Mouse (Mus musculus) urinary bladder, postnatal 25 days (tissue): ENCODE data around the gene Sh2d6.

Experiments
- DNase-seq: peaks from one replicate; pipeline ENCODE4 v3.0.0; 2022; ENCODE audit warnings: low spot score

Gene Sh2d6

DNA sequence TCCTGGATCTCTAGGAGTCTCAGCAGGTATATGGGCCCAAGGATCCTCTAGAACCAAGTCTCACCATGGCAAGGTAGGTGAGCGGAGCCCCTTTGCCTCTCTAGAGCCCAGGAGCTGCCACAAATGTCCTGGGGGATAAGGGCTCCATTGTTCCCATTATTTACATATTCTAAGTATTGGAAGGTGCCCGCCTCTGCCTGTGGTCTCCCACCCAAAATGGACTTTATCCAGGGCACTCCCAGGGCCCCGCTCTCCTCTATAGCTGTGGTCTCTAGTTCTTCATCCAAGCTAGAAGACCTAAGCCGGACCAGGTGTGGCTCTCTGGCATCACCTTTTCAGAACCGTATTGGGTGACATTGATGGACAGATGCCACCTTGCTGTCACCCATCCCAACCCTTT, at the start of gene Sh2d6:
Sh2d6 (minus strand) TSS at position 101 of the 400 bp plus-strand sequence.
- no peak for DNase-seq

DNA sequence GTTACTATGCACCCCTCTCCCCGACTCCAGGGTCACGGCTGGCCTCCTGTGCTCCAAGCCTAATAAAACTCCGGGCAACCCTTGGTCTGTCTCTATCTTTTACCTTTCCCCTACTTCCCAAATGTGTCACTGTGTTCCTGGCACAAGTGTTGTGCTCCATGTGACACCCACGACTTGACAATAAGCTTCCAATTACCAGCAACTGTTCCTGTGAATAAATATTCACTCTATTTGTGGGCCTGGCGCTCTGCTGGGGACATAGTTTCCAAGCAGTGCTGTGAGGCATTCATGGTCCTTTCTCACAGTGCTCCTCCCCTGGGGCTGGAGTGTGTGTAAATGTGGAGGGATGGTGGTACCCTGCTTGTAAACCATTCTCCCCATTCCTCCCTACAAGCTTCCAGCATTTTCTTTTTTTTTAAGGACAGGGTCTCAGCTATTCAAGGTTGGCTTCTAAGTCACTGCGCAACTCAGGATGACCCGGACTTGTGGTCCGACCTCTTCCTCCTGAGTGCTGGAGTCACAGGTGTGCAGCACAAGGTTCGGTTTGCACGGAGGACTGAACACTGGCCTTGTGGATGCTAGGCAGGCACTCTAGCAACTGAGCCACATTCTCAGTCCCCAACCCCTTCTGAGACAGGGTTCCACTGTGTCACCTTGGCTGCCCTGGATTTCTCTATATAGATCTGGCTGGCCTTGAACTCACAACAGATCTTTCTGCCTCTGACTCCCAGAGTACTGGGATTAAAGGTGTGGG, 49.3 kb upstream of the Sh2d6 start:
- no peak for DNase-seq

DNA sequence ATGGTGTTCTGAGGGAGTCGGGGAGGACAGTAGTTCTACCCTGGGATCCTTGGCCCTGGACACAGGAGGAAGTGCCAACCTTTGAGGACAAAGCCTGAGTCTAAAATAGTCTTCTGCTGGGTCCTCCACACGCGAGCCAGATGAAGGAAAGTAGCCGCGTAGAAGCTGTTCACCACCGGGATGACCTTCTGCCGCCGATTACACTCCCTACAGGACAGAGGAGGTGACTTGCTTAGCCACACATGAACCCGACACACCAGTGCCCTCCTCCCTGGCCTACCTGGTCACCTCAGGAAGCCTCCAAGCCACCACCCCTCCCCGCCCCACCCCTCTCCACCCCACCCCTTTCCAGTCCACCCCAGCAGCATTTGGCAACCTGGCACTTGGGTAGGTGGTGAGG, 47.2 kb upstream of the Sh2d6 start:
- no peak for DNase-seq

DNA sequence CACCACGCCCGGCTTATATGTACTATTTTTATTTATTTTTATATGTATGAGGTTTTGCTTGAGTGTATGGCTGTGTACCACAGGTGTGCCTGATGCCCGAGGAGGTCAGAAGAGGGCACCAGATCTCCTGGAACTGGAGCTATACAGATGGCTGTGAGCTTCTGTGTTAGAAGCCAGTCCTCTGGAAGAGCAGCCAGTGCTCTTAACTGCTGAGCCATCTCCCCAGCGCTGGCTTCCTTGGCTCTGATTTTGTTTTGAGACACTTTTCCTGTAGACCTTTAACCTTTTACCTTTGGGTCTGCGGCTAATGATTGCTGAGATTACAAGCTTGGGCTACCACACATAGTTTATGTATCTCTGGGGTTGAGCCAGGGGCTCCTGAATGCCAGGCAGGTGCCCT, 46.0 kb upstream of the Sh2d6 start:
- DNase-seq, result no peak

DNA sequence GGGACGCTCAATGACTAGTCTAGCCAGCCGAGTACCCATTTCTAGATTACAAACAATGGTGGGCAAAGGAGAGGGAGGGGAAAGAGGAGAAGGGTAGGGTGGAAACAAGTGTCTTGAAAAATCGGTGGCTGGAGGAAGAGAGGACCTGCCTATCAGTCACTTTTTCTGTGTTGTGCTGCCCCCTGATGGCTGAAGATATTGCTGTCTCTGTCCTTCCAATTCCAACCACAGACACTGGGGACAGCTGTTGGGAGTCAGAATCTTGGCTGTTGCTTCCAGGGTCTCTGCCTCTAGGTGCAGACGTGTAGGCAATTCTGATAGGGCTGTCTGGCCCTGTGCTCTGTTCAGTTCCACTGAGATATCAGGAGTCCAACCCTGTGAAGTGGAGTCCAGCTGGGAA, 44.5 kb upstream of the Sh2d6 start:
- peak; percentile 85 for DNase-seq

DNA sequence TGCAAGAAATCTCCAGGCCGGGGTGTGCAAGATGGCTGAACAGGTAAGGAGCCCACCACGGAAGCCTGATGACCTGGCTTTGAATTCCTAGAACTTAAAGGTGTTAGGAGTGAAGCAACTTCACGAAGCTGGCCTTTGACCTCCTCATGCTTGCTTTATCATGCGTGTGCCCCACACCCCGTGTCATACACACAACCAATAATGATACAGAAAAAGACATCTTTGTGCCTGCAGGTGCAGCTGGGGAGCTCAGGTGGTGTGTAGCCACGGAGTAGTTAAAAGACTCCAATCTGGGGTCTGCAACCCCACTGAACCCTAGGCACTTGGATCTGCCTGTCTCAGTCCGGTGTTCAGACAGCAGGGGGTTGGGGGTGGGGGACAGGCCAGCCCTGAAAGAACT, 44.0 kb upstream of the Sh2d6 start:
- DNase-seq, result no peak

DNA sequence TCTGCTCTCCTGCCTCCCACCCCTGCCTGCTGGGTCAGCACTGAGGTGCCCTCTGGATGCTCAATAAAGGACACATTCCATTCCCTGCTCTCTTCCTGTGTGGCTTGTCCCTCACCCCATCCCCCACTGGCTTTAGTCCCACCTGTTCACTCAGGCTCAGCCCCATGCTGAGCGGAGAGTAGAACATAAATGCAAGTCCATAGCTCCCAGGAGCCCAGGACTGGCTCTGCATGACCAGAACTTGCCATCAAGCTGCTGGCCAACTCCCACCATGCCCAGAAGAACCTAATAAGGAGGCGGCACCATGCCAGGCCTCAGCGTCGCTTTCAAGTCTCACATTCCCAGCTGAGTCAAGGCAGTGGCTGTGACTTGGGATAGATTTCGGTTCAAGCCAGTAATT, 41.4 kb upstream of the Sh2d6 start:
- DNase-seq, result no peak

DNA sequence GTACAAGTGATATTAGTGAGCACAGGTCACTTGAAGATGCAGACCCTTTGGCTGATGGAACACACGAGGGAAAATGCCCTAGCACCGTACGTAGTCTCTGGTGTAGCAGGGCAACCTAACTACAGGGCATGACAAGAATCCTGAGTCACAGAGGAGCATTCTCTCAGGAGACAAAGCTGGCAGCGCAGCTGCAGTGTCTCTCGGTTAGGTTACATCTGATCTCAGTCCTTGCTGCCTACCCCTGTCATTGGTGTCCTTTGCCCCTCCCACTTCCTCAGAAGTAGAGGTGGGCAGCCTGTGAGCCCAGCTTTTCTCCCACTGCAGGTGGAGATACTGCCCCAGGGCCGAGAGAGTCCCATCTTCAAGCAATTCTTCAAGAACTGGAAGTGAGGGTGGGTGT, 41.0 kb upstream of the Sh2d6 start:
- no peak for DNase-seq

DNA sequence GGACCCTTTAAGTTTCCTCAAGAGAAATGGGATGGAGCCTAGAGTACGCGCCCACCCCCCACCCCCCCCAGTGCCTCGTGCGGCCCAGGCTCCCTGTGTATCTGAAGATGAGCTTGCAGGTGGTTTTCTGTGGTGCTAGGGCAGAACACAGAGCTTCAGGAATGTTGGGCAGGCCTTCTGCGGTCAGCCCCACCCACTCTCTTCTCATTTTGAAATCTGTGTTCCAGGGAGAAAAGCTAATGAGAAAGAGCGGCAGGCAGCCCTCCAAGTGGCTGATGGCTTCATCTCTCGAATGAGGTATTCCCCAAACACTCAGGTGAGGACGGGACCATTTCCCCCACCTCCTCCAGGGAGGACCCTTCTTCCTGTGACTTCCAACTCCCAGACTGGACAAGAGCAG, 39.3 kb upstream of the Sh2d6 start:
- no peak for DNase-seq

DNA sequence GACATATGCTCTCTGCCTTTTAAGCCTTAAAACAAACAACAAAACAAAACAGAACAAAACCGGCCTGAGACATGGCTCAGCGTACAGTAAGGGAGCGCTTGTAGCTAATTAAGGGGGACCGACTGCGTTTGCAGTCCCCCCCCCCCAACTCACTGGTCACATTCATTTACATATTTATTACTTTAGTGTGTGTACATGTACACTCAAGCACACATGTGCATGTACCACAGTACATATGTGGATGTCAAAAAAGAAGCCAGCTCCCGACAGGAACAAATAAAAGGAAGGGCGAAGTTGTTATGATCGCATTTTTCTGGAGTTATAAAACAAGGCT, 31.5 kb upstream of the Sh2d6 start:
- DNase-seq, result no peak

DNA sequence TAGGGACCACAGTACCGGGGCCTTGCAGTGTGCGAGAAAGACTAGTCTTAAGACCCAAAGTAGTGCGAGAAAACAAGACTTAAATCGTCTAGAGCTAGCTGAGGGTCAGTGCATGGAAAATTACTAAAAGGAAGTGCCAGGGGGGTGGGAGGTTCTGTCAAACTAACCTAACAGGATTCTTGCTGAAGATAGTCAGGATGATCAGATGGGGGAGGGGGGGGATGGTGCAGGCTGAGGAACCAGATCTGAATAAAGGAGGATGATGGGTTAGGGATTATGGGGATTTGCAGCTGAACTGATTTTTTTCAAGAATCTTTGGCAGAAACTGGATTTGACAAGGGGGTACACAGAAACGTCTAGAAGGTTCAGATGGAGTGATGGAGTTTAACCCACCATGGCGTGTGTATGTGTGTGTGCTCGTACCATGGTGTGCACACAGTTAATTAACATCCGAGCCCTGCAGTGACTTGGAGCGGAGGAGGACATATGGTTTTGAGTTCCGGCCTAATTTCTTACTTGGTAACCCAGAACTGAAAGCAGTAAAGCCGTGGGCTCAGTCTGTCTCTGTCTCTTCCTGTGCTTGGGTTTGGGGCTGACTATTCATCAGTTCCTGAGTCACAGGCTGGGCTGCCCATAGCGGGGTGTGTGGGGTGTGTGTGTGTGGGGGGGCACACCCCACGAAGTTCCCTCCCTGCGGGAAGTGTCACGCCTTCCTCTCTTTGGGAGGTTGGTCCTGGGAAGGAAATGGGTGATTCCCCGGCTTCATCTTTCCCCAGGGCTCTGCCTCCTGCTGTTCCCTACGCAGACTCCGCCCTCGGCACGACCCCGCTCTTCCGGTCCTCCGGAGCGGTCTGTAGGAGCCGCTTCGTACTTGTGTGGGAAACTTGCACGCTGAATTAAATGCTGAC, 30.9 kb upstream of the Sh2d6 start:
- DNase-seq, result peak; percentile 48

DNA sequence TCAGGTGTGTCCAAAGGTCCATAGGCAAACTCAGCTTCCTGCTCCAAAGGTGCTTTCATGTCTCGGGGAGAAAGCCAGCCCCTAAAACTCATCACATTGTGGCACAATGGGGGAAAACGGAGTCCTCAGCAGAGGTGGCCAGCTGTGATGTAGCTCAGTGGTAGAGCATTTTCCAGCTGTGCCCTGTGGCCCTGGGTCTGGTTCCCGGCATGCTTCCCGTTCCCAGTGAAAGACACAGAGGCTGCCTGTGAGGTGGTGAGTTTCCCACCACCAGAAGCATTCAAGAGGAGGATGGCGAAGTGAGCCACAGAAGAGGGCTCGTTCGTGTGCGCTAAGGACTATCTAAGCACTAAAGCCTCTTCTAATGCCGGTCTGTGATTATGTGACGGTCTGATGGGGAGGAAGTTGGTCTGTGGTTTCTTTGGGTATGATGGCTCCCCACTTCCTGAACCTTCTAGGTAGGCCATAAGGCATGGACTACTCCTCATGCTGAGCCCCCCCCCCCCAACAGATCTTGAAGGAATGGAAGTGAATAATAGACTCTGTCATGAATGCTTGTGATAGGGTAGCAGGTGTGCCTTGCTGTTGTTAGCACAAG, 29.1 kb upstream of the Sh2d6 start:
- no peak for DNase-seq

DNA sequence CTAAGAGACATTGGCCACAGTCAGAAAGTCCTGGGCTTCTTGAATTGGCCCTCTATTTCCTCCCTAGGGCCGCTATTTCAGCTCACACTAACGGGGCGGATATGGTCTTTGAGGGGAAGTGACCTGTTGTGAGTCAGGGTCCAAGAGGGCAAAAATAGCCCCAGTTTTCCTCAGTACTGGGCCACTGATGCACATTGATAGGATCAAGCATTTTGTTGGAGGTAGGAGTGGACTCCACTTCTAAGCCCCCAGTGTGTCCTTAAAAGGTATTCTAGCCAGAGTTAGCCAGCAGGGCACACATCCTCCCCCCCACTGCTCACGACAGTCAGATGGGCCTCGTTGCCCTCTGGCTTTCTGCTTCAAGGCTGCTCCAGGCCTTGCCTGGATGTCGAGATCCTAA, 28.5 kb upstream of the Sh2d6 start:
- no peak for DNase-seq

DNA sequence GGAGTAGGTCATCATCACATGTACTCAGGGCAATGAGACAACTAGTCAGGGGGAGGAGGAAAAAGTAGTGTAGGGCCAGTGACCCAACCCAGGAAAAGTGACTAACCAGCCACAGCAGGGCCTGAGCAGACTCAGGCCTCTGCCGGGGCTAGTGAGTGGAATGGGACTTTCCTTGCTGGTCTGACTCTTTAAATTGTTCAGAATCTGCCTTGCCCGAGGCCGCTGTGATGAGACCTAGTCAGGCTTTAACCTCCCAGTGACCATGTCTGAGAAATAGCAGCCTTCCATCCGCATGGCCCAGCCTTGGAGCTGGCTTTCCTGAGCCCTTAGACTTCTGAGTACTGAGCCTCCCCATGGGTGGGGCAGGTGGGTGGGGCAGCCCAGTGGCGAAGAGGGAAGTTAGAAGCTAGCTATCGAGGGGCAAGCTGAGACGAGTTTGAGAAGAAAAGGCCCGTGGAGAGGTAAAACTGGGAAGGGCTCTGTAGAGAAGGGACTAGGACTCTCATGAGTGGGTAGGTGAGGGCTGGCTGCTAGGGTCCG, 27.6 kb upstream of the Sh2d6 start:
- peak; percentile 65 for DNase-seq

DNA sequence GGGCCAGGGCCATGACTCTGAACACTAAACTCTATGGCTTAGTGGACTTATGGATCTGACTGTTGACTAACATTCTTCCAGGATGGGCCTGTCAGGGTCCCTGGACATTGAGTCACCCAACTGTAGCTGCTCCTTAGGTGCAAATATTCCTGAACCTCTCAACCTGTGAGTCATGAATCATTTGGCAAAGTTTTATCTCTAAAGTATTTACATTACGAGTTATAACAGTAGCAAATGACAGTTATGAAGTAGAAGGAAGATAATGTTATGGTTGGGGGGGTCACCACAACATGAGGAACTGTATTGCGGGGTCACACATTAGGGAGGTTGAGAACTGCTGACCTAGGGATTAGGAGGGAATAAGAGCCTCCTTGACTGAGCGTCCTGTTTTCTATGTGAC, 26.4 kb upstream of the Sh2d6 start:
- DNase-seq, result no peak

DNA sequence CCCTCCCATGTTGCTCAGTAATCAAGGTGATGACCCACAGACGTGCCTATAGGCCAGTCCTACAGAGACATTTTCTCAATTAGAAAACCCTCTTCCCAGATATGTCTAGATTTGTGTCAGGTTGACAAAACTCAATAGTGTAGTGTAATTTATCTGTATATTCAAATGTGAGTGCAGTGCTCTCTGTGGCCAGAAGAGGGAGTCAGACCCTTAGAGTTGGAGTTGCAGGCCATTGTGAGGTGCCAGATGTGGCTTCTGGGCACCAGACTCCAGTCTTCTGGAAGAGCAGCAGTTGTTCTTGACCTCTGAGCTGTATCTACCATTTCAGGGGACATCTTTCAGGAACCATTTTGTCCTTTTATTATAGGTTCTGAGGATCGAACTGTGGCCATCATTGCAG, 25.6 kb upstream of the Sh2d6 start:
- DNase-seq, result no peak

DNA sequence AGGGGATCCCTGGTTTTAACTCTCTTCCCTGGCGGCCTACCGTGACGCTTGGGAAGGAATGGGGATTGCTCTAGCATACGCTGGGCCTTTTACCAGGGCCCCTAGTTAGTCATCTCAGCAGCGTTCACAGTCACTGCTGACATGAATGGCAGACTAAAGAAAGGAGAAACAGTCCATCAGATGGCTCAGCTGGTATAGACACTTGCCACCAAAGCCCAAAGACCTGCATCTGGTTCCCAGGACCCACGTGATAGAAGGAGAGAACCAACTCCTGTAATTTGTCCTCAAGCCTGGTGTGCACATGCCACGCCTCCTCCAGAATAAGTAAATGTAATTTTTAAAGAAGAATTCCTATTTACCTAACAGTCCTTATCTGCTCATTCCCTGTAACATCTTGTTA, 23.9 kb upstream of the Sh2d6 start:
- DNase-seq, result no peak

DNA sequence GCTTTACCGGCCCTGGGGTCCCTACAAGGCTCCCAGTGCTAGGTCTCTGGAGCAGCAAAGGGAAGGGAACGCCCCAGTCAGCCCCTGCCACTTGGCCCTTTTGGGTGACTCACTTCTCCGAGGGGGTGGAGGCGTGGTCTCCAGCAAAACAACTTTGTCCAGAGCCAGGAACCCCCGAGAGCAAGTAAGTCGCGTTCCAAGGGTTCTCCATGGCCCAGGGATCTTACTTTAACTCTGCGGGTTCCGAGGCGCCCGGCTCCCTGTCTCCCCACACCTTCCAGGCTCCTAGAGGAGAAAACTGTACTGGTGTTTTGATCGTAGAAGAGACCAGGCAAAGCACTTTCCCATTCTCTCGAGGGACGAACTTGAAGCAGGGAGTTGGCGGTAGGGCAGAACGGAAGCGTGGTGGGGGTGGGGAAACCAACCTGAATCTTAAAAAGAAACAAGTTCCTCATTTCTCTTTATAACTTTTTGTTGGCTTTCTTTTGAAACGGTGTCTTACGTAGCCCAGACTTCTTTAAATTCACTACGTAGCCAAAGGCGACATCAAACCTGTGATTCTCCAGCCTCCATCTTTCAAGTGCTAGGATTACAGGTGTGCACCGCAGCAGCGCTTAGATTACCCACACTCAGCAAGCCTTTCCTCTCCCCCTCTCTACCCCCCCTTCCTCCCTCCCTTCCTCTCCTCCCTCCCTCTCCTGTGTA, 22.9 kb upstream of the Sh2d6 start, which contains the start of gene Capg:
Capg (plus strand) TSS at position 109 of the 705 bp plus-strand sequence.
- DNase-seq, result peak; percentile 53

DNA sequence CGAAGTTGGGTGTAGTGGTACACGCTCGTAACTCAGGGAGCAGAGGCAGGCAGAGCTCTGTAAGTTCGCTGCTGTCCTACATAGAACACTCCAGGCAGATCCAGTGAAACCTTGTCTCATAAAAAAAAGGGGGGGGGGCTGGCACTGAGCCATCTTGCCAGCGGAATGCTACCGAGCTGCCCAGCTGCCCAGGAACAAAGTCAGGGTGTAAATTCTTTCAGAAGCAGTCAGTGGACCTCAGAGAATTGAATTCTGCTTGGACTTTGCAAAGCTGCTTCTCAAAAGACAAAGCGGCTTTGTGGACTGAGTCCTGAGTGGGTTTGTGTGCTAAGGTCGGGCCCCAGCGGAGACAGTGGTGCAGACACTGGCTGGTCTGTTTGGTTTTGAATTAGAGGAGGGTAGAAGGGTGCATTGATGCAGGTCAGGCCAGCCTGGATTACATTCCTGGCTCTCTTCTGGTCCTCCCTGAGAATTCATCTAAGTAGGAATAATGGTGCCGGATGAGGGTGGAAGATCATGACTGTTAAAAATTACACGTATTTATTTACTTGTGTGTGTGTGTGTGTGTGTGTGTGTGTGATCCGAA, 21.9 kb upstream of the Sh2d6 start:
- DNase-seq, result no peak

DNA sequence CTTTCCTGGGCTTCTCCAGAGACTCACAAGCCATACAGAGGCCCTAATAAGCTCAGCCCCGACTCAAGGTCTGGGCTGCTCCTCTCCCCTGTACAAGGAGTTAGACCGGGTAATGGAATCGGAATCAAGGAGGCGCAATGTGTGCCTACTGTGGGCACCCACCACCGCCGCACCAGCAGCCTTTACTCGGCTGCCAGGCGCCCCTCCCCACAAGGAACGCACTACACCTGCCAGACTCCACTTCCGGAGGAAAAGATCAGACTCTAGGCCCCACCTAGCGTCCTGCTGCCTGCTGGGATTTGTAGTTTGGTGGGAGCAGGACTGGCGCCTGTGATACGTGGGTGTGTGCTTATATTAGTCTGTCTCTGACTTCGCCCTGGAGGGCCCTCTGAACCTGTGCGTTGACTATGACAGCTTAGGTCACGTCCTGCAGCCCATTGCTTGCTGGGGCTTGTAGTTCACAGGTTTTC, 17.1 kb upstream of the Sh2d6 start:
- DNase-seq, result peak; percentile 69

DNA sequence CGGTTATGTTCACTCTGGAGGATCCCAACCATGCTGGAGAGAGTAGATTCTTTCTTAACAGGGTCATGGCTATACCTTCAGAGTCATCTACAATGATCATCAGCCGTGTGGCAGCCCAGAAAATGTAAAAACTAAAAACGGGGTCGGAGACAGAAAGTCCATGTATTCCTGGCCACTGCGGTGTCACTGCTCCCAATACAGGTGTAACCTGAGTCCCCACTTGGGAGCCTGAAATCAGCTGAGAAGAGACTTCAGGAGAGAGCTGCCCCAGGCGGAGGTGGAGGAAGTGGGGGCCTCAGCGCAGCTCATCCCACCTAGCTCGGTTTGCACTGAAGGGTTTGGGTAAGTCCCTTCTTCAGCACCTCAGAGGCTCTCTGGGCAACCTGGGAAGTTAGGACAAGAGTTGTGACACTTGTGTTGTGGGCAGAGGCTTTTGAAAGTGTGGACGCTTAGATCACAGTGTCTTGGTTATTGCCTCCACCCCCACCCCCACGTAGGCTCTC, 16.5 kb upstream of the Sh2d6 start:
- no peak for DNase-seq
